Mouse (Mus musculus) retina, postnatal 7 days (tissue): ENCODE data around the gene Lenep.
A peak's percentile ranks its signal among the peaks of the same experiment; 100 is the strongest.

Experiments
- DNase-seq: peaks from one replicate; pipeline ENCODE4 v3.0.0-alpha.2; 2012; ENCODE audit warnings: low read depth, low spot score

The Lenep gene

DNA sequence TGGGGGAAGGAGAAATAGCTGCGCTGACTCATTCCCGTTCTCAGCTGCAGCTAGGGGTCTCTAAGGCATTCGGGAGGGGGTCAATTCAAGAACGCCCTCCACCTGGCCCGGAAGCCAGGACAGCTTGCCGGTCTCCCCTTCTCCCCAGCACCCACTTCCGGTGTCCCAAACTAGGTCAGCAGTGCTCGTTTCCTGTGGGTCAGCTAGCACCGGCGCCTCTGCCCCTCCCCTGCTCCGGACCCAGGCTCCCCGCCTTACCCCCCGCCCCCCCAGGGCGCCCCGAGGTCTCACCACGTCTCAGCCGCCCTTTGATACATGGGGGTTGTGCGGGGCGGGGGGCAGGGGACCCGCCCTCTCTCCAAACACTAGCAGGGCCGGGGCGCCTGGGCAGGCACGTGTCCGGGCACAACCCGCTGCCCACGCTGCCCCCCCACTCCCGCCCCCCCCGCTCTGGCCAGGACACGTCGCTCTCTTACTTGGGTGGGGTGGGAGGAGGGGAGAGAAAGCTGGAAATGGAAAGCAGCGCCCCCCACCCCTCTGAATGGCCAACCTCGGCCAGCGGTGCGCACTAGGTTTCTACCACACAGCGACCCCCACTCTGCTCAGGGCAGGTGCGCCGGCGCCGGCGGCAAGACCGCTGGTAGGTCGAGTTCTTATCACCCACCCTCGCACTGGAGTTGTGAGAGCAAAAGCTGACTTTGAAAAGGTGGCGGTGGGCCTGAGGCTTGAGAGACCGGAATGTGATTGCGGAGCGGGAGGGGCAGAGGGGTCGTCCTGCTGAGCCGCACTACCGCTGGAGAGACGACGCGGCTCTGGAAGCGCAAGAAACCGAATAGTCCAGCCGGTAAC, 10.7 kb downstream of the Lenep start:
- peak; percentile 53 for DNase-seq

DNA sequence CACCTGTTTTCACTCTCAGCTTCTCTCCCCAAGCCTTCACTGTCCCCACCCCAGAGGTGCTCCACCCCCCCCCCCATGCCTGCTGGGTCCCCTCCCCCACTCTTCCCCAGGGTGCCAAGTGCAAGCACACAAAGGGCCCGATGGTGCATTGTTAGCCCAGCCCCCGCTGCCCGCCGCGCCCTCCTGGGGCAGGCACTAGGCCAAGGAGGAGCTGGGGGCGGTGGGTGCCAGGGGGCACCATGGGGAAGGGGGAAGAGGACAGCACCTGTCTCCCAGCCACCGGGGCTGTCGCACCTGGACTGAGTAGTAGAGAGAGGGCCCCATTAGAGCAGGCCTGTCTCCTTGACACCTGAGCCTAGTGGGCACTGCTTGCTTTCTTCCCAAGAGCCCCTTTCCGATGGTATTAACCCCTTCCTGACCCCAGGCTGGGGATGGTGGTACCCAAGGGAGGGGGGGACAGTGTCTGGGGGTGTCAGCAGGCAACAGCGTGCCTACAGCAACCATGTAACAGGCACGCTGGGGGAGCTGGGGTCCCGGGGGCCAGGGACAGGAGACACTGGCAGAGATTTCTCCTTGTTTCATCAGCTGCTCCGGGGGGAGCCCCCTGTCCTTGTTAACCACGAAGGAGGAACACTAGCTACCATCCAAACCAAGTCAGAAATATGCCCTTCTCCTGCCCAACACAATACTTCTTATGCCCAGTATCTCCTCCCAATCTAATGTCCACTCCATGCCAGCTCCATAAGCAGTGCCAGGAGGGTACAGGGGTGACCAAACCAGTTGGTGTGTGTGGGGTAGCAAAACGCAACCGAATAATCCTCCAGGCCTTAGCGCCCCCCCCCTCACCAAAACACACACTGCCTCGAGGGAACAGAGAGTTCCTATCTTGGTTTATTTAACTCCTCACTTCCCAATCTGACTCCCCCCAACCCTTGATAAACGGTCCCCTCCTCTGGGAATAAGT, 11.6 kb downstream of the Lenep start:
- DNase-seq = no peak

DNA sequence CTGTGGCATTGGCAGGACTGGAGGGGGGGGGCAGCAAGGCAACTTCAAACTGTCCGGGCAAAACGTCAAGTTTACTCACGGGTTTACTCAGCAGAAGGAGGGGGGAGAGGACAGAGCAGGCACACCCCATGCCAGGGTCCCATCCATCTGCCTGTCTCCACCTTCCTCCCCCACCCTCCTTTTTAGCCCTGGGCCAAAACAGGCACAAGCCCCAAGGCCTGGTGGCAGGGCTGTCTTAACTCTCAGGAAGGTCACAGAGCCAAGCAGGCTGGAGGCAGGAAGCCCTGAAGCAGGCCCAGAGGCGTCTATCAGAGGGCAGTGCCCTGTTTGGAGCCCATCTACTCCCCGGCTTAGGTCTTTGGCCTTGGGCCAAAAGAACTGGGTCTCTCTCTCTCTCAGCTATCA, 12.5 kb downstream of the Lenep start:
- no peak for DNase-seq

DNA sequence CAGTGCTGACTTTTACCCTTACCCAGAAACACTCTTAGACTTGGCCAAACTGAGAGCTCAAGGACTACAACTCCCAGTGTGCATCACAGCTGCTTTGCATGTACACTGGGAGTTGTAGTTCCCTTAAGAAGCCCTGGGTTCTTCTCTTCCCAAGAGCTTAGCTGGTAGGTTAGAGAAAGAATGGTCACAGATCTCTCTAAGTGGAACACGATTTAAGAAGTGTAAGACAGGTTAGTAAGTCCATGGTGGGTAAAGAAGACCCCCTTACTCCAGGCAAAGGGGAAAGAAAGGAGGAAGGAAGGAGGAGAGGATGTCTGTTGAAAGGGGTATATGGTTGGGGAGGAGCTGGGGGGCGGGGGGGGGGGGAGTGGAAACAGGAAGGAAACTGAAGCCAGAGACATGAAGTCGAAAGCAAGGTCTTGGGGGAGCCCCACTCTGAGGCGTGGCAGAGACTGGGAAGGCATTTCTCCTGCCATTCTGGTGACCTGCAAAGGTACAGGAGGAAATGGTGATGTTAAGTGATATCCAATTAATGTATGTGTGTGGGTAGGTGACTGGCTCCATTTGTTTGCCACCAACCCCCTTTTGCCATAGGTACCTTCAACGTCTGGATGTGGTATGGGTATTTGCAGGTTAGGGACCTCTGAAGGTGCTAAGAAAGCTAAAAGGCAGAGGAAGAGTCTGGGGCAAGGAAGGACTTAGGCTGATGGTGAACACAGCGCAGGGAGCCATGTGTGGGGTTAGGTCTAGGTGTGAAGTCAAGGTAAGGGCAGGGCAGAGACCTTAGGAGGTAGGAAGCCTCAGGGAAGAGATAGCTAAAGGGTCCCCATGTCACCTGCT, 13.5 kb downstream of the Lenep start:
- DNase-seq = no peak

DNA sequence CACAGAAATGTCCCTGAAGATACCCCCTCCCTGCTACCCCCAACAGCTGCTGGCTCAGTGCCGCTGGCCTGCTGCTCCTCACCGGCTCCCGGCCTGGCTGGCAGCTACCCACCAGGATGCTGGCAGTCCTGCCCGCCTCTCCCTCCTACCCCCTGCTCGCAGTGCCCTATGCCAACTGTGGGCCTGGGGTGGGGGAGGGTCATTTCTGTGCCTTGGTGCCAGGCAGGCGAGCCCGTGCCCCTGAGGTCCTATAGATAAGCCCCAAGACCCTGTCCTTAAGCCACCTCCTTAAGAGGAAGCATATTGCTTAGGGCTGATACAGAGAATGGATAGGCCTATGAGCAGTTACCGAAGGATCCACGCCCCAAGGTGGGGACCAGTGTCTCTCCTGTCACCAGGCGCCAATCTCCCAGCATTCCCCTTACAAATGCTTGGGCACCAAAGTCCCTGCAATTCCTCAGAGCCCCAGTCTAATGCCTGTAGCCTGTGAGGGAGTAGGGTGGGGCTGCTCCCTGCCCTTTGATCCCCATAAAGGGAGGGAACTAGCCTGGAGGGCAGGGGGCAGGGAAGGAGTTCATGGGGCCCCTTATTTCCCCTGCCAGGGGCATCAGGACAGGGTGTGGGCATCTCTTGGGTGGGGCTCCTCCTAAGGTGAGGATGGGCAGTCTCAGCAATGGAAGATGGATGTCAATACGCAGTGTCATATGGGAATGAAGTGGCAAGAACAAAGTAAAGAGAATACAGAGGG, 14.3 kb downstream of the Lenep start:
- DNase-seq = no peak

DNA sequence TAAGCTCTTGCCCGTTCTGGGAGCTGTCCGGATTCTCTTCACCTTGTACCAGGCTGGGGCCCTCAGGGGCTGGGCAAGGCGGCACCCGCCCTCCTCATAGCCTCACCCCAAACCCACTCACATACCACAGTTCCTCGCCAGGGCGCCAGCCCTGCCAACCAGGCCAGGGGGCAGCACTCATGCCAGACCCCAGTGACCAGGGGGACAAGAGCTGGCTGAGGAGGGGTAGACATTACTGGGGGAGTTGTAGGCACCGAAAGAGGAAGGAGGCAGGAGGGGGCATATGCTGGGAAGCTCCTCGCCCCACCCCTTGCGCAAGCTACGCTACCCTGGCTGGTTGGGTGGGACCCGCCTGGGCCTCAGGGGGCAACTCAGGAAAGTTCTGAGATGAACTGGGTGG, 15.0 kb downstream of the Lenep start:
- no peak for DNase-seq

DNA sequence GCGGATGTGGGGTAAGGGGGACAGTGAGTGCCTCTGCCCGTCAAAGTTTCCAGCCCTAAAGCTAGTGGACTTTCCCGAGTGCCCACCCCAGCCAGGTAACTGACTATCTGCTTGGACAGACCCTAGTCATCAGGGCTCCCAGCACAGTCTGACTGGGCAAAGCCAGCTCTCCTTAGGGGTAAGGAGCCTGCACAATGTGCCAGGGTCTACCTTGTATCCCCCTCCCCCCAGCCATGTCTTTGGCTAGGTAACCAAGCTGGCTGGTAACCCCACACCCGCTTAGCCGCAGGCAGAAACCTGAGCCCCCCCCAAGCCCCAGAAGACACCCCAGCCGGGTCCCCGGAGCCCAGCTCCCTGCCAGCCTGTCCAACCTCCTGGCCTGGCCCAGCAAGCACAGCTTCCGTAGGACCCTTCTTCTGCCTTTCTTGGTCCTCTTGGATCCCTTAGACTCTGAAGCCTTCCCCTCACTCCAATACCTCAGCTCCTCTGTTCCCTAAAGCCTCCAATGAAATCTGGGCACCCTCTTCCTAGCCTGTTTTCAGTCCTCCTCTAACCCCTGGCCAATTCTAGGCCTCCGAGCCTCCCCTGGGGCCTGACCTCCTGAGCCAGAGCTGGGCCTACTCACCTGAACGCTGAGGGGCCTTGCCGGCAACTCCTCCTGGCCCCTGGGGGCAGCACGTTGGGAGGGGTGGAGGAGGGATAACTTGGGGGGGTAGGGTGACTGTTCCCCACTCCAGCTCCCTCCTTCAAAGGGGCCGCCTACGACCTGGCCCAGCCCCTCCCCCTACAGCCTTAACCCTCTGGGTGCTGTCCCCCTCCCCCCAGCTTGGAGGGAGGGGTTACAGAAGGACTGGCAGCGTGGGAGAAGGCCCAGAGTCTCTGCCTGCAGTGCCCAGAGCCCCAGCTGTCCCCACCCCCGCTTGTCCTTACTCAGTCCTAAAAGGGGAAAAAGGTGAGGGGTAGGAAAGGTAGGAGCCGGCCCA, 15.9 kb downstream of the Lenep start:
- DNase-seq = no peak

DNA sequence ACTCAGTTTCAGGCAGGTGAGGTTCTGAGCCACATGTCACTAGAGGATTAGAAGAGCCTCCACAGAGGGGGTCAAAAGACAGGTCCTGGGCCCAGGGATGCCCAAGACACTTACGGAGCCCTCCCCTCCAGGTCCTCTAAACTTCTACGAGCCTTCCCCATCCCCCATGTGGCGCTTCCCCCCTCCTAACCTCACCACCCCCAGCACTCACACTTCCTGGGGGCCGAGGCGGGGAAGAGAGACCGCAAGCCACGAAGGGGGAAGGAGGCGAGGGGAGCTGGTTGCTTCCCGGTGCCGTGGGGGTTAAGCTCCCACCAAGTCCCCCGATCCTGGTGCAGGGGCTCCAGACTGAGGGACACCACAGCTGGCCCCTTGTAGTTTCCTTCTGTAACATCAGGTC, 17.1 kb downstream of the Lenep start:
- DNase-seq = no peak

DNA sequence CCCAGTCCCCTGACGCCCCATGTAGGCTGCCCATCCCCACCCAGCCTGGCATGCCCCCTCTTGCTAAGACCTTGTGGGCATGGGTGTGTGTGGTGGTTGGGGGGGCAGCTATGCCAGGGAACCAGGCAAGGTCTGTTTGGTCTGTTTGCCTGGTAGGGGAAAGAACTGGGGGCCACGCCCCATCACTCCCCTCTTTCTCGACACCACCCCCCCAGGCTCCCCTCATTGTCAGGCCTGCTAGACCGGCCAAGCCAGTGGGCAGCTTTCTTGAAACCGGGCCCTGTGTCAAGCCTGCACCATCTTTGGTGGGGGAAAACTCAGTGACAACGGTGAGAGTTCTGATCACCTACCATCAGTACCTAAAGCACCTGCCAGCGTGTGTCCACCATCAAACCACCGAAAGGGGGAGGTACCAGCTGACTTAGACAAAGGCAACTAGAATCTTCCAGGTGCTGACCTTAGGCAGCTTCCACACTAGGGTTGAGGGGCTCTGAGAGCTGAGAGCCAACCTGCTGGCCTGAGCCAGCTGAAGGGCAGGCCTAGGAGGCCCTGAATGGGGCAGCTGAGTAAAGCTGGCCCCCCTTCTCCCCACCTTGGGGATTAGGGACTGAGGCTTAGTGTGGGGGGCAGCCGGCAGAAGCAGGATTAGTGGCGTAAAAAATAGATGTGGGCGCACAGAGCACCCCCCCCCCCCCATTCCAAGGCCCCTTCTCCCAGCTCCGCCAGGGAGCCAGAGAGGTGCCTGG, 18.1 kb downstream of the Lenep start:
- peak; percentile 66 for DNase-seq

DNA sequence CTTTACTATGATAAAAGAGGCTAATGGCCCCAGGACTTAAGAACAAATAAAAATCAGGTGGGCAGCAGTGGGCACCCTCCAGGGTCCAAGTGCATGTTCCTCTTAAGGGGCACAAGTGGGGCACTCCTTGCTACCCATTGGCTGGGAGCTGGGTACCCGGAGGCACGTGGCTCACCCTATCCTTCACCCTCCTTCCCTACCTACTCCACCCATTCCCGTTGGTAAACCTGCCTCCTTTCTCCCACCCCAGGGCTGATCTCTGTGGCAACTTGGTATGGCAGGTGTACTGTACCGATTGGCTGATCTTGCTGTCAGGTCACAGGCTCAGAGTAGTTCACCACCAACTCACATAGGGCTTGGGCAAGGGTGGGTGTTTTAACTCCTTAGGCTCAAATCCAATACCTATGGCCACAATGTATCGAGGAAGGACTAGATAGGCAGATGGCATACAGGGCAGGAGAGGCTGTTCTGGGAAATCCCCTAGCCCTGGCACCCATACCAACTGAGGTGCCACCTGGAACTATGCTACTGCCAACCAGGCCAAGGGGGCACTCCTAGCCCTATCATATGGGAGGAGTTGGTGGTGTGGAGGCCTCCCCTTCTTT, 18.8 kb downstream of the Lenep start:
- DNase-seq = no peak

DNA sequence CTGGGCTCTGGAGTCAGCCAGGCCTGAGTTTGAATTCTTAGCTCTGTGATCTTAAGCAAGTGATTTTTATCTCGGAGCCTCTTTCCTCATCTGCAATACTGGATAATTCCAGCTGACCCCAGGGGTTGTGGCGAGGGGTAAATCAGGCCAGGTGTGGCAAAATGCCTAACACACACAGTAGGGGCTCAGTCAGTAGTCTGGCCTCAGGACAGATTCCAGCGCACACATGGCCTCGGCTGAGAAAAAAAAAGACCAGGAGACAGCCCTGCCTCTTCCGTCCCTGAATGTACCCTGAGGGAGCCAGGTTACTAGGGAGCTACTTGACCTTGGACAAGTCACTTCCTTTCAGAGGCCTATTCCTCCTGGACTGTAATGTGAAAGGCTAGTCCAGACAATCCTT, 19.6 kb downstream of the Lenep start:
- no peak for DNase-seq

DNA sequence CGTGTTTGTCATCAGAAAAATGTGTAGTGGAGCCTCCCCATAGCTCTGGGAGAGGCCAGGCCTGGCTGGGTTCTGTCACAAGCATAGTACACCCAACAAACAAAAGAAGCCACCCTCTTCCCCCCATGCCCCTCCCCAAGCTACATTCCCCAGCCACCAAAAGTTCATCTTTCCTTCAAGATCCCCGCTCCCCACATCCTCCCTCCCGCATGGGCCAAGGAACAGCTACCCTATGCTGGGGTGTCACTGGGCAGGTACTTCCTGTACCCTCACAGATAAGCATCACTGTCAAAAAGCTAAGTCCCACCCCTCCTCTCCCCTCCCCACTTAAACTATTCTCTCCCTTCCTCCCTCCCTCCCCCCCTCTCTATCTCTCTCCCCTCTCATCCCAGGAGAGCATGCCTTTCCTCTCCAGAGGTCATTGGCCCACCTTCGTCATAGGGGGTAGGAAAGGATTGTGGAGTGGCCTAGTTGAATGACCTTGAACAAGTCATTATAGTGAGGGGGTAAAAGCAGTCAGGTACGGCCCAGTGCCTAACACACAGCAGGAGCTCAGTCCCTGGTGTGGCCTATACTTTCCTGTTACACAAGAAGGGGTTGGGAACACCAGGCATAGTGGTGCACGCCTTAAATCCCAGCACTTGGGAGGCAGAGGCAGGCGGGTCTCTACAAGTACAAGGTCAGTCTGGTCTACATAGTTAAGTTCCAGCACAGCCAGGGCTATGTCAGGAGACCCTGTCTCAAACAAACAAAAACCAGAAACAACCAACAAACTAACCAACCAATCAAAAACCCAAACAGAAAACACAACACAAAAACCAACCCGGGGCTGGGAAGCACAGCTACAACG, 20.3 kb downstream of the Lenep start:
- no peak for DNase-seq

DNA sequence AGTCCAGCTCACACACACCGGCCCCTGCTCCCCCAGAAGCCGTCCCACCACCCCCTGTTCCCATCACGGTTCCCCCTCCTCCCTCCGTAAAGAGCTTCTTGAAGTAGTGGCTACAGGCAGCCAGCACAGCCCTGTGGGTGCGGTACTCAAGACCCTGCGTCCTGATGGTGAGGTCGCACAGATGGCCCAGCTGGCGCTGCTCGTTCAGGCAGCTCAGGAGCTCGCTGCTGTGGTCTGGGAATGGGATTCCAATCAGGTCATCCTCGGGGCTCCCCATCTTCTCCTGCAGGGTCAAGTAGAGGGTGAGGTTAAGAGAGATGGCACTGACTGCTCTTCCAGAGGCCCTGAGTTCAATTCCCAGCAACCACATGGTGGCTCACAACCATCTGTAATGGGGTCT, 21.4 kb downstream of the Lenep start:
- DNase-seq = no peak

DNA sequence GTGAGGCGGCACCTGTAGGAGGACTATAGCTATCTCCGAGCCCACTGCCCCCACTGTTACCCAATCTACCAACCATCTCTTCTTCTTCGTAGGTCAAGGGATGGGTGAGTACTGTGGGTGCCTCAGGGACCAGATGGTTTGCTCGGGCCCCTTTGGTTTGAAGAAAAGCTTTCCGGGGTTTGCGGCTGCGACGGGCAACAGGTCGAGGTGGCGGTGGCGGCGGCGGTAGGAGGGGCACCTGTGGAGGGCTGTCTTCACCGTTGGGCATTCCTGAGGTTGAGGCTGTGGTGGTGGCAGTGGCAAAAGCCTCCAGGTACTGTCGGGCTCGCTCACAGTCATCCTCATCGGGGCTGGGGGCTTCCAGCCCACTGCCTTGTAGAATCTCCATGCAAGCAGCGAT, 21.9 kb downstream of the Lenep start:
- DNase-seq = no peak

DNA sequence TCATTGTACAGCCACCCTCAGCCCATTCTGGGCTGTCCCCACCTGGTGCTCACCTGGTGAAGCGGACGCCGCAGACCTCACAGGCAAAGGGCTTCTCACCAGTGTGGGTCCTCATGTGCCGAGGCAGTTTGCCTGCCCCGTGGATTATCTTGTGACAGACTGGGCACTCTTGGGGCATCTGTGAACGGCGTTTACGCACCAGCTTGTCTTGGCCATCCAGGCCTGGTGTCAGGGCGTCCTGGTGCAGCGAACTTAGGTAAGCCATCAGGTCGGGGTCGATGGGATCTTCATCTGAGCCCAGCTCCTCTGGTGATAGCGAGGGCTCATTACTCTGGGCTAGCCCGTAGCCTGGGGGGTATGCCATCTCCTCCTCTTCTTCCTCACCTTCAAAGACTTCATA, 22.3 kb downstream of the Lenep start:
- no peak for DNase-seq

DNA sequence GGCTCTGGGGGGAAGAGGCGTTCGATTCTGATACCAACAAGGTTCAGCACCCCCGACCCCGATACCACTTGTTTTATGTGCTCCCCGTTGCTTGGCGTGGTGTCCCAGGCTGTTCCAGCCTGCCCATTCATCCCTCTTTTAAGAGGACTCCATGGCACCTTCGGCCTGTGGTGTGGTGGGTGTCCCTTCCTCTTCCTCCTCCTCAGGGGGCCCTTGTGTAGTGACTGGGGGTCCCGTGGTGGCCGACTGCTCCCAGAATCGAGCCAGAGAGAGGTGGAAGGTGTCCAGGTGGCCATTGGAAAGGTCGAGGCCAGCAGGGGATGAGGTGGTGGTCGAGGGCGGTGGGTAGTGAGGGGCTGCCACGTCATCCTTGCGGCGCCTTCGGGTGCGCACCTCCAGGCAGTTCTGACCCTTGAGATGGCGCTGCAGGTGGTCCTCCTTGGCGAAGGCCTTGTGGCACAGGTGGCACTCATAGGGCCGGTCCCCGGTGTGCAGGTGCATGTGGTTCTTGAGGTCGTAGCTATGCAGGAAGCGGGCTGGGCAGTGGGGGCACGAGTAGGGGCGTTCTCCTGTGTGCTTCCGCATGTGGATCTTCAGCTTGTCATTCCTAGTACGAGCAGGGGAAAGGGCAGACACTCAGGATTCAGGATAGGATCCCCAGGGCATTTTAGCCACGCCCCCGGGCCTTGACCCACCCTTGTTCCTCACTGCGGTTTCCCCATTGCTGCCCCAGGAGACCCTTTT, 23.0 kb downstream of the Lenep start:
- DNase-seq = no peak
